ENCODE assay signal across 8 mouse cellular contexts in genomic region chr8:123062721-123063120, GRCm38 (mm10). TPM values are rescaled to one million over a fixed set of nuclear protein-coding genes. Genes with fewer than 3 reads are reported as not detected.
DNase-seq lines count a peak whose midpoint lies in the region; ATAC-seq and TF ChIP-seq lines count a peak whose summit lies in the region.

Spg7 (plus strand) TSS chr8:123062942.

- no peak for ATAC-seq in midbrain, embryonic 13.5 days

- H3K9ac ChIP-seq in midbrain, embryonic 13.5 days (replicated peaks) = no peak within 1 kb of the TSS

- no peak for TF ChIP-seq POLR2A in bone marrow, adult 2 months (IDR thresholded peaks at IDR 0.05; ENCODE audit: borderline replicate concordance, control insufficient read depth, low read depth, low read length)

- H3K4me1 ChIP-seq in bone marrow, adult 2 months (ENCODE audit: control insufficient read depth, insufficient read depth, low read length) = no peaks in the 10 kb centered on the region; the same call in 1 of the 2 replicates
- peaks cover 29% of the 10 kb centered on the region for H3K4me1 ChIP-seq in midbrain, embryonic 13.5 days (replicated peaks)

- no peak for TF ChIP-seq CTCF in bone marrow, adult 2 months (IDR thresholded peaks at IDR 0.05; ENCODE audit: control insufficient read depth, insufficient read depth, low read length)

- no peaks in the 10 kb centered on the region for H3K9me3 ChIP-seq in midbrain, embryonic 13.5 days

- 84% methylated on average over 7 of the region's 7 CpGs for WGBS in bone marrow, adult 2 months
- 69% methylated on average over 7 of the region's 7 CpGs for WGBS in midbrain, embryonic 13.5 days

- no peak for DNase-seq in layer of hippocampus, adult 18-20 months (ENCODE audit: low spot score in 2 of 2)
- DNase-seq in layer of hippocampus, adult 9-10 months (ENCODE audit: low spot score) = no peak
- no peak for DNase-seq in gonadal fat pad, adult 2 months (ENCODE audit: low read depth)
- no peak for DNase-seq in layer of hippocampus, postnatal 10 days (ENCODE audit: low spot score in 2 of 2)
- DNase-seq in urinary bladder, adult 18-20 months (ENCODE audit: low spot score in 2 of 2) = no peak
- no peak for DNase-seq in T-cell, adult 2 months (ENCODE audit: low spot score)

- no peak within 1 kb of the TSS for H3K4me3 ChIP-seq in bone marrow, adult 2 months (replicated peaks; ENCODE audit: control insufficient read depth, low read depth, low read length)
- no peak within 1 kb of the TSS for H3K4me3 ChIP-seq in midbrain, embryonic 13.5 days (replicated peaks)

- H3K27me3 ChIP-seq in midbrain, embryonic 13.5 days = no peaks in the 10 kb centered on the region

- H3K27ac ChIP-seq in bone marrow, adult 2 months (ENCODE audit: control insufficient read depth, insufficient read depth, low read depth, low read length, poor library complexity) = no peak within 1 kb of the TSS
- H3K27ac ChIP-seq in midbrain, embryonic 13.5 days = no peak within 1 kb of the TSS

- H3K36me3 ChIP-seq in midbrain, embryonic 13.5 days = 0 out of 2 replicates have a peak, but pooled peaks cover 1% of the 10 kb centered on the region

- no peak within 1 kb of the TSS for H3K4me2 ChIP-seq in midbrain, embryonic 13.5 days (replicated peaks)

RNA-seq across cellular contexts. Expression of gene Spg7, which starts in this region (rescaled TPM):
- 10 to 100 TPM; 60.0 to 64.8 TPM for total RNA-seq in layer of hippocampus, adult 18-20 months (2021)
- 66.1 and 74.6 TPM in 2 replicates for polyA plus RNA-seq in bone marrow, adult 2 months (2011; ENCODE audit: insufficient read depth, insufficient read length, low replicate concordance, missing spikeins)
- polyA plus RNA-seq in gonadal fat pad, adult 2 months (2012; rRNA removed) = 113 and 128 TPM in 2 replicates
- 10 to 100 TPM; 65.8 to 75.5 TPM for total RNA-seq in layer of hippocampus, postnatal 10 days (2021)
- polyA plus RNA-seq in midbrain, embryonic 13.5 days (2015; fragmentation: Nextera tagmentation; extraction: Ambion mirVana) = 52.0 and 52.2 TPM in 2 replicates
